Mouse (Mus musculus) MEL (cell line): ENCODE measurements around the gene Nfkbie. TPM values are rescaled to one million over a fixed set of nuclear protein-coding genes. Genes with fewer than 3 reads are reported as not detected.

ENCODE experiments used
- DNase-seq: peaks from one replicate; pipeline ENCODE4 v3.0.0; 2011; ENCODE audit warnings: low read depth, low spot score
- H3K27ac ChIP-seq: 2 replicates; pipeline ENCODE4 v1.5.1; 2012; ENCODE audit warnings: low read depth, mild to moderate bottlenecking, control low read depth, low read length, moderate library complexity; ENCODE audit not compliant: control insufficient read depth
- H3K27me3 ChIP-seq, 2 experiments: fragments of 150-350 bp in 1 of 2; sonication (generic) in 1 of 2; 2 replicates each; pipeline ENCODE4 v1.6.1; 2012; ENCODE audit warnings: low read length in 2 of 2, mild to moderate bottlenecking in 2 of 2, improper control_type of control experiment in 1 of 2, moderate library complexity in 1 of 2; ENCODE audit not compliant: insufficient read depth in 2 of 2, control insufficient read depth in 1 of 2
- H3K36me3 ChIP-seq, 2 experiments: 2 replicates each; pipeline ENCODE4 v1.6.1; 2012 to 2014; ENCODE audit warnings: low read length in 2 of 2, improper control_type of control experiment in 1 of 2, inconsistent platforms in 1 of 2, mild to moderate bottlenecking in 1 of 2; ENCODE audit not compliant: insufficient read depth in 2 of 2, control insufficient read depth in 1 of 2
- H3K4me1 ChIP-seq, 2 experiments: fragments of 150-350 bp in 1 of 2; sonication (generic) in 1 of 2; 2 replicates each; pipeline ENCODE4 v1.6.1; 2012; ENCODE audit warnings: low read length in 2 of 2, improper control_type of control experiment in 1 of 2, mild to moderate bottlenecking in 1 of 2; ENCODE audit not compliant: insufficient read depth in 2 of 2, control insufficient read depth in 1 of 2
- H3K4me3 ChIP-seq, 2 experiments: fragments of 150-350 bp in 1 of 2; sonication (generic) in 1 of 2; 2 replicates each; pipeline ENCODE4 v1.5.1; 2012; ENCODE audit warnings: low read depth in 2 of 2, low read length in 2 of 2, mild to moderate bottlenecking in 2 of 2, moderate library complexity in 2 of 2, control low read depth in 1 of 2, improper control_type of control experiment in 1 of 2; ENCODE audit not compliant: control insufficient read depth in 1 of 2, insufficient read depth in 1 of 2
- H3K79me2 ChIP-seq: 2 replicates; pipeline ENCODE4 v1.6.1; 2012; ENCODE audit warnings: mild to moderate bottlenecking, low read length, moderate library complexity; ENCODE audit not compliant: control insufficient read depth, poor library complexity, insufficient read depth
- H3K9ac ChIP-seq: 2 replicates; pipeline ENCODE4 v1.6.1; 2012; ENCODE audit warnings: low read depth, mild to moderate bottlenecking, control low read depth, low read length, moderate library complexity; ENCODE audit not compliant: control insufficient read depth, poor library complexity, severe bottlenecking
- H3K9me3 ChIP-seq: fragments of 150-350 bp; sonication (generic); replicated peaks from 2 replicates; pipeline ENCODE4 v1.6.1; 2012; ENCODE audit warnings: mild to moderate bottlenecking, low read length, improper control_type of control experiment, moderate library complexity; ENCODE audit not compliant: insufficient read depth
- CHD1 ChIP-seq: IDR thresholded peaks from 2 replicates; pipeline ENCODE4 v1.6.1; 2012; ENCODE audit warnings: low read depth, mild to moderate bottlenecking, inconsistent platforms, low read length, improper control_type of control experiment
- E2F4 ChIP-seq: IDR thresholded peaks from 2 replicates; pipeline ENCODE4 v1.6.1; 2011; ENCODE audit warnings: low read depth, low read length, improper control_type of control experiment, borderline replicate concordance
- ELF1 ChIP-seq: IDR thresholded peaks from 2 replicates; pipeline ENCODE4 v1.6.1; 2014; ENCODE audit warnings: low read depth, mild to moderate bottlenecking, inconsistent platforms, low read length, improper control_type of control experiment, moderate library complexity
- MAZ ChIP-seq: IDR thresholded peaks from 2 replicates; pipeline ENCODE4 v1.6.1; 2012; ENCODE audit warnings: low read depth, mild to moderate bottlenecking, inconsistent platforms, low read length, improper control_type of control experiment
- MXI1 ChIP-seq: IDR thresholded peaks from 2 replicates; pipeline ENCODE4 v1.6.1; 2011; ENCODE audit warnings: mild to moderate bottlenecking, low read depth, low read length, improper control_type of control experiment
- MYB ChIP-seq: IDR thresholded peaks from 2 replicates; pipeline ENCODE4 v1.6.1; 2011; ENCODE audit warnings: mild to moderate bottlenecking, low read depth, low read length, improper control_type of control experiment
- NELFE ChIP-seq: IDR thresholded peaks from 2 replicates; pipeline ENCODE4 v1.6.1; 2011; ENCODE audit warnings: low read depth, low read length, improper control_type of control experiment
- NRF1 ChIP-seq: IDR thresholded peaks from 2 replicates; pipeline ENCODE4 v1.6.1; 2014; ENCODE audit warnings: low read depth, mild to moderate bottlenecking, inconsistent platforms, low read length, improper control_type of control experiment, moderate library complexity; ENCODE audit not compliant: poor library complexity, insufficient read depth, severe bottlenecking
- POLR2AphosphoS2 ChIP-seq: IDR thresholded peaks from 2 replicates; pipeline ENCODE4 v1.6.1; 2011; ENCODE audit warnings: low read length, improper control_type of control experiment
- SMC3 ChIP-seq: IDR thresholded peaks from 2 replicates; pipeline ENCODE4 v1.6.1; 2011; ENCODE audit warnings: low read depth, low read length, improper control_type of control experiment
- TCF12 ChIP-seq: IDR thresholded peaks from 2 replicates; pipeline ENCODE4 v1.6.1; 2014; ENCODE audit warnings: low read depth, mild to moderate bottlenecking, inconsistent platforms, low read length, improper control_type of control experiment, moderate library complexity
- UBTF ChIP-seq: IDR thresholded peaks from 2 replicates; pipeline ENCODE4 v1.6.1; 2012; ENCODE audit warnings: low read depth, mild to moderate bottlenecking, inconsistent platforms, low read length, improper control_type of control experiment, moderate library complexity, borderline replicate concordance; ENCODE audit not compliant: insufficient read depth
- USF1 ChIP-seq: IDR thresholded peaks from 2 replicates; pipeline ENCODE4 v1.6.1; 2014; ENCODE audit warnings: low read depth, mild to moderate bottlenecking, inconsistent platforms, low read length, improper control_type of control experiment, moderate library complexity
- USF2 ChIP-seq, 2 experiments: IDR thresholded peaks; 2 replicates each; pipeline ENCODE4 v1.6.1; 2011 to 2012; ENCODE audit warnings: improper control_type of control experiment in 2 of 2, low read length in 2 of 2, borderline replicate concordance in 1 of 2, inconsistent platforms in 1 of 2, low read depth in 1 of 2, mild to moderate bottlenecking in 1 of 2; ENCODE audit not compliant: insufficient read depth in 1 of 2
- ZMIZ1 ChIP-seq: IDR thresholded peaks from 2 replicates; pipeline ENCODE4 v1.6.1; 2012; ENCODE audit warnings: low read depth, mild to moderate bottlenecking, inconsistent platforms, low read length, improper control_type of control experiment, moderate library complexity
- ZNF384 ChIP-seq: IDR thresholded peaks from 2 replicates; pipeline ENCODE4 v1.6.1; 2012; ENCODE audit warnings: low read depth, mild to moderate bottlenecking, inconsistent platforms, low read length, improper control_type of control experiment
- polyA plus RNA-seq, 2 experiments: library from polyadenylated mRNA; stranded (reverse) in 1 of 2; unstranded in 1 of 2; fragments of >175 nt in 1 of 2; fragments of >200 nt in 1 of 2; gene quantifications; 2 replicates each; pipeline versions ENCODE4 v1.2.1 to v1.2.4; 2012; ENCODE audit warnings: low replicate concordance in 2 of 2, low read depth in 1 of 2; ENCODE audit not compliant: insufficient read length in 2 of 2, insufficient read depth in 1 of 2, missing spikeins in 1 of 2
- total RNA-seq: library from RNA; depleted of rRNA; stranded (reverse); fragments of 300-350 nt; gene quantifications from 2 replicates; pipeline ENCODE4 v1.2.3, GENCODE M21; 2012; rRNA removed

The Nfkbie gene
- total and polyA plus RNA-seq, 3 experiments = 2.7 to 5.7 TPM; not detected in 1

GRCm38 (mm10) chr17:45612008-45612407 is 56.5 kb downstream of the Nfkbie start:
- no peaks in the 10 kb centered on the region for H3K9me3 ChIP-seq
- DNase-seq = no peak
- H3K4me1 ChIP-seq = peaks cover 12 to 21% of the 10 kb centered on the region in 2 experiments
- no peak overlapping the region for H3K4me3 ChIP-seq
- TF ChIP-seq MYB (no peak), NRF1 (no peak), UBTF (no peak), TCF12 (no peak), ZMIZ1 (no peak), E2F4 (no peak), POLR2AphosphoS2 (no peak), USF2 (IDR thresholded peaks at IDR 0.05; ENCODE audit: borderline replicate concordance in 1 of 2, insufficient read depth in 1 of 2, low read depth in 1 of 2, low read length in 2 of 2) (no peak), USF1 (no peak), ELF1 (no peak), MXI1 (no peak), ZNF384 (no peak), CHD1 (no peak), SMC3 (no peak), MAZ (no peak), NELFE (no peak)
- TF ChIP-seq, all 39 proteins: peak for 0
- Histone ChIP-seq H3K9ac (no peak overlapping the region), H3K79me2 (no peaks in the 10 kb centered on the region), H3K27me3 (no peaks in the 10 kb centered on the region), H3K27ac (no peak overlapping the region), H3K36me3 (peaks cover 0 to 22% of the 10 kb centered on the region in 2 experiments; a peak in 2 of 4 replicates)

Other genes starting within 250 kb of the Nfkbie start
- gene Cdc5l, start 122.0 kb upstream of the Nfkbie start, total RNA-seq = 63.4 and 69.9 TPM in 2 replicates
- gene Cdc5l, start 122.0 kb upstream of the Nfkbie start, polyA plus RNA-seq = 10 to 100 TPM in 1 of 2 experiments, not detected in 1; 89.0 TPM
- 1.4 and 1.5 TPM in 2 replicates for gene Spats1, start 80.3 kb upstream of the Nfkbie start, total RNA-seq
- gene Spats1, start 80.3 kb upstream of the Nfkbie start, polyA plus RNA-seq = 100 to 1,000 TPM in 1 of 2 experiments, 1 to 10 TPM in 1; 2.5 to 149 TPM
- 13.6 and 14.4 TPM in 2 replicates for gene Aars2, start 48.9 kb upstream of the Nfkbie start, total RNA-seq
- gene Aars2, start 48.9 kb upstream of the Nfkbie start, polyA plus RNA-seq = 10 to 100 TPM; 25.6 to 63.5 TPM
- not detected in 2 replicates for gene Tcte1, start 32.3 kb upstream of the Nfkbie start, total RNA-seq
- gene Tcte1, start 32.3 kb upstream of the Nfkbie start, polyA plus RNA-seq = not detected
- gene Tmem151b, start 6.0 kb upstream of the Nfkbie start, total RNA-seq = 0.15 and 0.33 TPM in 2 replicates
- gene Tmem151b, start 6.0 kb upstream of the Nfkbie start, polyA plus RNA-seq = 1 to 10 TPM in 1 of 2 experiments, not detected in 1; 1.1 TPM
- 65.8 and 81.7 TPM in 2 replicates for gene Slc35b2, start 8.2 kb downstream of the Nfkbie start, total RNA-seq
- gene Slc35b2, start 8.2 kb downstream of the Nfkbie start, polyA plus RNA-seq = 100 to 1,000 TPM in 1 of 2 experiments, not detected in 1; 111 TPM
- gene Hsp90ab1, start 17.6 kb downstream of the Nfkbie start, total RNA-seq = 1,032 and 1,220 TPM in 2 replicates
- gene Hsp90ab1, start 17.6 kb downstream of the Nfkbie start, polyA plus RNA-seq = over 10,000 TPM in 1 of 2 experiments, 1,000 to 10,000 TPM in 1; 4,130 to 27,726 TPM
- 200 and 238 TPM in 2 replicates for gene Slc29a1, start 43.9 kb downstream of the Nfkbie start, total RNA-seq
- gene Slc29a1, start 43.9 kb downstream of the Nfkbie start, polyA plus RNA-seq = 100 to 1,000 TPM in 1 of 2 experiments, not detected in 1; 341 TPM
- not detected in 2 replicates for gene Mymx, start 46.4 kb downstream of the Nfkbie start, total RNA-seq
- not detected for gene Mymx, start 46.4 kb downstream of the Nfkbie start, polyA plus RNA-seq
- gene Capn11, start 103.6 kb downstream of the Nfkbie start, total RNA-seq = not detected in 2 replicates
- gene Capn11, start 103.6 kb downstream of the Nfkbie start, polyA plus RNA-seq = under 1 TPM in 1 of 2 experiments, not detected in 1; 0.03 TPM
- gene Mrpl14, start 130.6 kb downstream of the Nfkbie start, total RNA-seq = 66.2 and 68.0 TPM in 2 replicates
- 100 to 1,000 TPM in 1 of 2 experiments, not detected in 1; 159 TPM for gene Mrpl14, start 130.6 kb downstream of the Nfkbie start, polyA plus RNA-seq
- 12.0 and 12.3 TPM in 2 replicates for gene Tmem63b, start 131.2 kb downstream of the Nfkbie start, total RNA-seq
- gene Tmem63b, start 131.2 kb downstream of the Nfkbie start, polyA plus RNA-seq = 10 to 100 TPM in 1 of 2 experiments, not detected in 1; 37.9 TPM
- gene 1600014C23Rik, start 178.1 kb downstream of the Nfkbie start, total RNA-seq = 0.81 and 2.1 TPM in 2 replicates
- gene 1600014C23Rik, start 178.1 kb downstream of the Nfkbie start, polyA plus RNA-seq = 1 to 10 TPM in 1 of 2 experiments, not detected in 1; 2.7 TPM